Mouse (Mus musculus): ENCODE data around the gene Gm45208. TPM values are rescaled to one million over a fixed set of nuclear protein-coding genes. Genes with fewer than 3 reads are reported as not detected.
"Not testable (repeated sequence)": the region's sequence is repeated elsewhere in the genome, so short reads cannot be mapped to it uniquely, and the experiment has no call there.

Gene Gm45208
- total RNA-seq, 2 experiments from 2014 or later = not detected

GRCm38 (mm10) chrX:7692862-7693261 is 29.2 kb upstream of the Gm45208 start:
- intact Hi-C loops (cut with DNase I) = loop anchor here (5.0 to 10.0 kb wide), 3 partner anchors 46 to 271 kb away; partner anchors contain the start of genes Foxp3 and Ppp1r3f
- peak; percentile 31 for DNase-seq
- Histone ChIP-seq H3K27ac (no peak overlapping the region), H3K4me3 (no peak overlapping the region)
- peak; percentile 68 for TF ChIP-seq CTCF (IDR thresholded peaks at IDR 0.05)

- H3K27ac ChIP-seq = peak overlapping the region; percentile 28
- peak overlapping the region; percentile 81 for H3K4me3 ChIP-seq
- TF ChIP-seq CTCF (IDR thresholded peaks at IDR 0.05) = no peak
- no peak for DNase-seq
- intact Hi-C loops (cut with DNase I) = loop anchor here (10.0 kb wide), 1 partner anchor 122 kb away; the partner anchor contains the start of genes Foxp3 and Ppp1r3f
These were observed 25.5 kb upstream of the Gm45208 start for GRCm38 (mm10) chrX:7696520-7696919.

GRCm38 (mm10) chrX:7696954-7697381 is 25.1 kb upstream of the Gm45208 start, which contains the start of gene Gpkow:
Gene Gpkow (plus strand): TSS chrX:7697131.
- DNase-seq = peak; percentile 82
- intact Hi-C loops (cut with DNase I) = loop anchor here (10.0 kb wide), 1 partner anchor 122 kb away; the partner anchor contains the start of genes Foxp3 and Ppp1r3f

GRCm38 (mm10) chrX:7713764-7714134 is 8.3 kb upstream of the Gm45208 start:
- Histone ChIP-seq H3K4me3 (peak overlapping the region; percentile 70), H3K27ac (peak overlapping the region; percentile 78)
- intact Hi-C loops (cut with DNase I); DNase-seq: not testable (repeated sequence)

More at GRCm38 (mm10) chrX:7696954-7697381, 25.1 kb upstream of the Gm45208 start, which contains the start of gene Gpkow:
- TF ChIP-seq CTCF (IDR thresholded peaks at IDR 0.05) = no peak
- Histone ChIP-seq H3K27ac (peak within 1 kb of the TSS; percentile 89), H3K4me3 (peak within 1 kb of the TSS; percentile 81)

- peak; percentile 95 for DNase-seq
- intact Hi-C loops (cut with DNase I) = not testable (repeated sequence)
- peak within 1 kb of the TSS; percentile 90 for H3K27ac ChIP-seq
These were observed 7.7 kb upstream of the Gm45208 start, which contains the start of gene Wdr45 for GRCm38 (mm10) chrX:7714135-7714899. Gene Wdr45 (plus strand): TSS chrX:7714333.

GRCm38 (mm10) chrX:7716058-7716457 is 6.0 kb upstream of the Gm45208 start:
- intact Hi-C loops (cut with DNase I); DNase-seq; H3K4me3 ChIP-seq; H3K27ac ChIP-seq: not testable (repeated sequence)
- TF ChIP-seq CTCF (IDR thresholded peaks at IDR 0.05) = peak; percentile 22; the same call in 1 of the 2 replicates

More at GRCm38 (mm10) chrX:7714135-7714899, 7.7 kb upstream of the Gm45208 start, which contains the start of gene Wdr45:
- H3K4me3 ChIP-seq = peak within 1 kb of the TSS; percentile 70

- peak overlapping the region; percentile 97 for H3K27ac ChIP-seq
- DNase-seq = no peak
- no peak for TF ChIP-seq CTCF (IDR thresholded peaks at IDR 0.05)
- intact Hi-C loops (cut with DNase I) = no loop called here
- peak overlapping the region; percentile 87 for H3K4me3 ChIP-seq
These were observed 202 bp downstream of the Gm45208 start for GRCm38 (mm10) chrX:7722282-7722611.

- Histone ChIP-seq H3K4me3 (peak overlapping the region; percentile 87), H3K27ac (peak overlapping the region; percentile 97)
- intact Hi-C loops (cut with DNase I) = no loop called here
- DNase-seq = no peak
- TF ChIP-seq CTCF (IDR thresholded peaks at IDR 0.05) = no peak
These were observed 646 bp downstream of the Gm45208 start for GRCm38 (mm10) chrX:7722691-7723090.

- DNase-seq = no peak
- Histone ChIP-seq H3K4me3 (no peak overlapping the region), H3K27ac (no peak overlapping the region)
- intact Hi-C loops (cut with DNase I) = no loop called here
- no peak for TF ChIP-seq CTCF (IDR thresholded peaks at IDR 0.05)
These were observed 2.1 kb downstream of the Gm45208 start for GRCm38 (mm10) chrX:7724135-7724534.

GRCm38 (mm10) chrX:7725841-7726240 is 3.8 kb downstream of the Gm45208 start:
- TF ChIP-seq CTCF (IDR thresholded peaks at IDR 0.05) = no peak
- Histone ChIP-seq H3K4me3 (no peak overlapping the region), H3K27ac (no peak overlapping the region)
- DNase-seq = no peak
- intact Hi-C loops (cut with DNase I) = no loop called here

- Histone ChIP-seq H3K27ac (no peak overlapping the region), H3K4me3 (no peak overlapping the region)
- no peak for TF ChIP-seq CTCF (IDR thresholded peaks at IDR 0.05)
- no peak for DNase-seq
- intact Hi-C loops (cut with DNase I) = no loop called here
These were observed 5.1 kb downstream of the Gm45208 start for GRCm38 (mm10) chrX:7727176-7727575.

- no peak for TF ChIP-seq CTCF (IDR thresholded peaks at IDR 0.05)
- peak; percentile 83 for DNase-seq
- intact Hi-C loops (cut with DNase I) = no loop called here
- peak within 1 kb of the TSS; percentile 77 for H3K27ac ChIP-seq
- peak within 1 kb of the TSS; percentile 71 for H3K4me3 ChIP-seq
These were observed 6.3 kb downstream of the Gm45208 start, which contains the start of gene Praf2 for GRCm38 (mm10) chrX:7728215-7728921. Gene Praf2 (plus strand): TSS chrX:7728439.

- DNase-seq = no peak
- intact Hi-C loops (cut with DNase I) = no loop called here
- no peak for TF ChIP-seq CTCF (IDR thresholded peaks at IDR 0.05)
- Histone ChIP-seq H3K27ac (peak overlapping the region; percentile 77), H3K4me3 (peak overlapping the region; percentile 71)
These were observed 6.8 kb downstream of the Gm45208 start for GRCm38 (mm10) chrX:7728922-7729265.
